Mouse (Mus musculus) kidney, postnatal 10 days (tissue): Measurements from ENCODE around the gene Tango2.
"Not testable (repeated sequence)": the region's sequence is repeated elsewhere in the genome, so short reads cannot be mapped to it uniquely, and the experiment has no call there.

Experiments
- DNase-seq: peaks from one replicate; pipeline ENCODE4 v3.0.0; 2021; ENCODE audit warnings: mixed read lengths

The Tango2 gene

GRCm38 (mm10) chr16:18342650-18343570 is 5.0 kb downstream of the Tango2 start:
- peak; percentile 24 for DNase-seq

- no peak for DNase-seq
Measured at GRCm38 (mm10) chr16:18342076-18342475, 5.8 kb downstream of the Tango2 start.

- no peak for DNase-seq
Measured at GRCm38 (mm10) chr16:18341605-18342004, 6.3 kb downstream of the Tango2 start.

GRCm38 (mm10) chr16:18339866-18340265 is 8.0 kb downstream of the Tango2 start:
- DNase-seq: no peak

- DNase-seq: no peak
Measured at GRCm38 (mm10) chr16:18337261-18337660, 10.6 kb downstream of the Tango2 start.

- DNase-seq: no peak
Measured at GRCm38 (mm10) chr16:18335981-18336380, 11.9 kb downstream of the Tango2 start.

GRCm38 (mm10) chr16:18333976-18334375 is 13.9 kb downstream of the Tango2 start:
- peak; percentile 31 for DNase-seq

- no peak for DNase-seq
Measured at GRCm38 (mm10) chr16:18328524-18328923, 19.4 kb downstream of the Tango2 start.

GRCm38 (mm10) chr16:18327936-18328335 is 20.0 kb downstream of the Tango2 start:
- no peak for DNase-seq

GRCm38 (mm10) chr16:18325741-18326140 is 22.2 kb downstream of the Tango2 start:
- no peak for DNase-seq

GRCm38 (mm10) chr16:18324031-18324430 is 23.9 kb downstream of the Tango2 start:
- no peak for DNase-seq

- no peak for DNase-seq
Measured at GRCm38 (mm10) chr16:18323460-18323859, 24.4 kb downstream of the Tango2 start.

- DNase-seq: no peak
Measured at GRCm38 (mm10) chr16:18321443-18321842, 26.5 kb downstream of the Tango2 start.

GRCm38 (mm10) chr16:18318992-18319391 is 28.9 kb downstream of the Tango2 start:
- no peak for DNase-seq

- DNase-seq: no peak
Measured at GRCm38 (mm10) chr16:18308159-18308558, 39.7 kb downstream of the Tango2 start.

GRCm38 (mm10) chr16:18289614-18290013 is 58.3 kb downstream of the Tango2 start:
- DNase-seq: not testable (repeated sequence)

- peak; percentile 99 for DNase-seq
Measured at GRCm38 (mm10) chr16:18289067-18289588, 58.8 kb downstream of the Tango2 start, which contains the start of gene Dgcr8. Dgcr8 (minus strand) TSS chr16:18289246.

- peak; percentile 86 for DNase-seq
Measured at GRCm38 (mm10) chr16:18288581-18289061, 59.3 kb downstream of the Tango2 start.

- DNase-seq: peak; percentile 11
Measured at GRCm38 (mm10) chr16:18288166-18288565, 59.7 kb downstream of the Tango2 start.

GRCm38 (mm10) chr16:18275166-18275565 is 72.7 kb downstream of the Tango2 start:
- no peak for DNase-seq

GRCm38 (mm10) chr16:18268182-18268581 is 79.7 kb downstream of the Tango2 start:
- DNase-seq: no peak

GRCm38 (mm10) chr16:18265024-18265423 is 82.9 kb downstream of the Tango2 start:
- DNase-seq: no peak

- DNase-seq: no peak
Measured at GRCm38 (mm10) chr16:18258221-18258620, 89.7 kb downstream of the Tango2 start, which contains the start of gene Gm49776. Gm49776 (minus strand) TSS chr16:18258321.

- no peak for DNase-seq
Measured at GRCm38 (mm10) chr16:18253866-18254265, 94.0 kb downstream of the Tango2 start.
